Mouse (Mus musculus): Measurements from ENCODE around the gene Tspan18.

DNA sequence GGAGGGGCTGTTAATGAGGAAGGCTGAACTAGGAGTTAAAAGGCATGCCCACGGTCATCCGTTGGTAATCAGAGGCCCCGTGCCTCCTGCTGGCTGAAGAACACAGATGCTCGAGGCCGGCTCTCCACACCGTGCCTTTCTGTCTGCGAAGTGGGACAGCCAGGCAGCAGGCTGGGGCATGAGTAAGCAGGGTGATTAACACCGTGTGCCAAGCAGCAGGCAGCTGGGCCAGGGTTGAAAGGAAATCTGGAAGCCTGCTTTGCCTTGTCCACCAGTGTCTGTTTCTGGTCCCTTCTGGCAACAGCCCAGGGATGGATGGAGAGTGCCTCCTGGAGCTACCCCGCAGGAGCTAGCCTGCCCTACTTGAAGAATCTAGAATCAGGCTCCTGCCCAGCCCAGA lies 81.9 kb downstream of the Tspan18 start:
- no peak for TF ChIP-seq EP300 (IDR thresholded peaks at IDR 0.05; ENCODE audit: insufficient read depth, low read depth, low read length)
- no peak for TF ChIP-seq POLR2A (IDR thresholded peaks at IDR 0.05; ENCODE audit: insufficient read depth, low read depth, low read length)

Measured in heart, adult 2 months (tissue).